Mouse (Mus musculus) splenic B cell, adult 2 months (primary cell): Measurements from ENCODE around the gene Ddx24.
A peak's percentile ranks its signal among the peaks of the same experiment; 100 is the strongest.

ENCODE experiments used
- DNase-seq: peaks from one replicate; pipeline ENCODE4 v3.0.0-alpha.2; 2011; ENCODE audit warnings: low read depth, low spot score
- H3K27me3 ChIP-seq: 2 replicates; pipeline ENCODE4 v1.6.1; 2012; ENCODE audit warnings: mild to moderate bottlenecking, low read length, moderate library complexity, mixed read lengths; ENCODE audit not compliant: control insufficient read depth, poor library complexity, insufficient read depth, severe bottlenecking
- H3K36me3 ChIP-seq: 2 replicates; pipeline ENCODE4 v1.6.1; 2012; ENCODE audit warnings: mild to moderate bottlenecking, low read length, moderate library complexity, mixed read lengths; ENCODE audit not compliant: control insufficient read depth, poor library complexity, insufficient read depth, severe bottlenecking

The Ddx24 gene

GRCm38 (mm10) chr12:103407720-103408119 lies 17.9 kb downstream of the Ddx24 start, which contains the start of gene 9330161L09Rik:
TSS of gene 9330161L09Rik (minus strand) at chr12:103407820.
- Histone ChIP-seq H3K36me3 (peaks cover 17% of the 10 kb centered on the region), H3K27me3 (no peaks in the 10 kb centered on the region)
- DNase-seq: no peak

GRCm38 (mm10) chr12:103404131-103404530 lies 21.5 kb downstream of the Ddx24 start:
- DNase-seq: no peak
- H3K36me3 ChIP-seq: peaks cover 7% of the 10 kb centered on the region; the same call in 1 of the 2 replicates
- no peaks in the 10 kb centered on the region for H3K27me3 ChIP-seq

- Histone ChIP-seq H3K27me3 (no peaks in the 10 kb centered on the region), H3K36me3 (no peaks in the 10 kb centered on the region)
- peak; percentile 16 for DNase-seq
Measured at GRCm38 (mm10) chr12:103396751-103397150, 28.9 kb downstream of the Ddx24 start.

GRCm38 (mm10) chr12:103395486-103396275 lies 29.9 kb downstream of the Ddx24 start:
- no peaks in the 10 kb centered on the region for H3K36me3 ChIP-seq
- no peak for DNase-seq
- H3K27me3 ChIP-seq: no peaks in the 10 kb centered on the region

GRCm38 (mm10) chr12:103393528-103393927 lies 32.1 kb downstream of the Ddx24 start:
- H3K36me3 ChIP-seq: no peaks in the 10 kb centered on the region
- no peak for DNase-seq
- no peaks in the 10 kb centered on the region for H3K27me3 ChIP-seq

- Histone ChIP-seq H3K36me3 (no peaks in the 10 kb centered on the region), H3K27me3 (no peaks in the 10 kb centered on the region)
- DNase-seq: no peak
Measured at GRCm38 (mm10) chr12:103391098-103391497, 34.5 kb downstream of the Ddx24 start.

GRCm38 (mm10) chr12:103389982-103390381 lies 35.6 kb downstream of the Ddx24 start:
- no peaks in the 10 kb centered on the region for H3K27me3 ChIP-seq
- DNase-seq: no peak

GRCm38 (mm10) chr12:103389348-103389727 lies 36.3 kb downstream of the Ddx24 start:
- H3K27me3 ChIP-seq: no peaks in the 10 kb centered on the region
- H3K36me3 ChIP-seq: no peaks in the 10 kb centered on the region
- DNase-seq: no peak

More at GRCm38 (mm10) chr12:103389982-103390381, 35.6 kb downstream of the Ddx24 start:
- H3K36me3 ChIP-seq: no peaks in the 10 kb centered on the region

GRCm38 (mm10) chr12:103388505-103389347 lies 36.9 kb downstream of the Ddx24 start, which contains the start of gene Otub2:
TSS of gene Otub2 (plus strand) at chr12:103388682.
- Histone ChIP-seq H3K36me3 (no peaks in the 10 kb centered on the region), H3K27me3 (no peaks in the 10 kb centered on the region)
- DNase-seq: peak; percentile 95

- H3K27me3 ChIP-seq: no peaks in the 10 kb centered on the region
- DNase-seq: no peak
- H3K36me3 ChIP-seq: no peaks in the 10 kb centered on the region
Measured at GRCm38 (mm10) chr12:103380226-103380625, 45.4 kb downstream of the Ddx24 start.

GRCm38 (mm10) chr12:103376774-103377173 lies 48.9 kb downstream of the Ddx24 start:
- Histone ChIP-seq H3K27me3 (no peaks in the 10 kb centered on the region), H3K36me3 (no peaks in the 10 kb centered on the region)
- no peak for DNase-seq

- H3K27me3 ChIP-seq: no peaks in the 10 kb centered on the region
- no peaks in the 10 kb centered on the region for H3K36me3 ChIP-seq
- DNase-seq: no peak
Measured at GRCm38 (mm10) chr12:103376124-103376523, 49.5 kb downstream of the Ddx24 start.

- no peak for DNase-seq
- Histone ChIP-seq H3K36me3 (no peaks in the 10 kb centered on the region), H3K27me3 (no peaks in the 10 kb centered on the region)
Measured at GRCm38 (mm10) chr12:103373530-103374236, 51.9 kb downstream of the Ddx24 start.

- no peaks in the 10 kb centered on the region for H3K36me3 ChIP-seq
- peak; percentile 73 for DNase-seq
- no peaks in the 10 kb centered on the region for H3K27me3 ChIP-seq
Measured at GRCm38 (mm10) chr12:103371711-103372110, 53.9 kb downstream of the Ddx24 start.
